Mouse (Mus musculus) skeletal muscle tissue, adult 2 months (tissue): ENCODE measurements around the gene Il1r1.

ENCODE experiments used
- DNase-seq: peaks from one replicate; pipeline ENCODE4 v3.0.0-alpha.2; 2012; ENCODE audit warnings: low read depth, low spot score

The Il1r1 gene

DNA sequence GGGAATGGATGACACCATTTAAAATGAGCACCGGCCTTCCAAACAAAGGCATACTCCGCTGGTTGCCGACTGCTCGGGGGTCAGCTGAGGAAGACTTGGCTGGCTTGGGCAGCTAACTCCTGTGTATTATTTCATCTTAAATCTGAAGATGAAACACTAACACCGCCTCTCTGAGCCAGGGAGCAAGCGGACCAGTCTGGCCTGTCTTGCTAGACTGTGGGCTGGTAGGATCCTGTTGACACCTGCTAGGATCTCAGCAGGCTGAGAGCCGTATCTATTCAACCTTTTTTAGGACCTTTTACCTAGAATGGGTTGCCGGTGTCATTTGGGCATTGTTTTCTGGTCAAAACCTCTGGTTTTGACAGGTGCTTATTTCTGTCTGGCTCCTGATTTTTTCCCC lies 92.8 kb downstream of the Il1r1 start:
- no peak for DNase-seq

DNA sequence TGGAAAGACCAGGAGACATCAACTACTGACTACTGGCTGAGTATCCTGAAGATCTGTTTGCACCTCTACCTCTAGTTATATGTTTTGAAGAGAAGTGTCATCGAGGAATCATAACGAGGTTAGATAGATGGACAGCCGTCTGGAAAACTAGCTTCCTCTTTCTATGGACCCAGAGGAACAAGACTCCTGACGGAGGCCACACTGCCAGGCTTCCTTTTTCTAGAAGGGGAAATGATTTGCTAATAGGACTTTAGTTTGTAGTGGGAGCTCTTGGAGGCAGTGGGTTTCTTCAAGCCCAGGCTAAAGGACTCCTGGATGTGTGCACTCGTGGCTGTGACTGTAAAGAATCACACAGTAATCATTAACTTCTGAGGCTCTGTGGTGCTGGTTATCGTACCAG lies 96.9 kb downstream of the Il1r1 start:
- no peak for DNase-seq

DNA sequence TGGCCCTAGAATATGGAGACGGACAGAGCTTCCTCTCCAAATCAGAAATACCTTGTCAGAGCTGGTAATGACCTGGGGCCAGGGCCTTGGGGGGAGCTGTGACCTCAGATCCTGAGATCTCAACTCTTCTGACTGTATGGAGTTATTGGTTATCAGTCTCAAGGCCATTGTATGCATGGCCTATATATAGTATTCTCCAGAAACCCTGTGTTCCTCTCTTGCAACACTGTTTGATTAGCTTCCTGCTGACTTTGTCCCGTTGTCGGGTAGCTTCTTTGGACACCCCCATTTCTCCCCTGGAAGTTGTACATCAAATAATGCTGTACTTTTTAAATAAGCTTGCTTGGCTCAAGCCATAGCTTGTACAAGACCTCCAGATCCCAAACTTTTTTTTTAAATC lies 97.7 kb downstream of the Il1r1 start:
- no peak for DNase-seq

DNA sequence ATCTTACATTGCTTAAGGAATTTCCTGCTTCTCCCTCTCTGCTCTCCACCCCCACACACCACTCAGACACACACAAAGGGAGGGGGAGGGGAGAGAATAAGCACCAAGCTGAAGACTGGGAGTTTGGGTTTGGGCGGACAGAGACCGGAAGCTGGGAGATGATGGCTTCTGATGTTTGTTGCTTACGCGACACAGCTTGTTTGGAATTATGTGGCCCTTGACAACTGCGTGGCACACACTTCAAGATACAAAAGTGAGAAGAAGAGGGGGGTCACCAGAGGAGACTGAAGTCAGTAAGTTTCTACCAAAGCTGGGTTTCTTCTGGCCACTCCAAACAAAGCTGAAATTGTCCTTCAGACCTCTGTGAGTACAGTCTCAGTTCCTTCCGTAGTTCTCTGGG lies 99.6 kb downstream of the Il1r1 start, which contains the start of gene Il1rl2:
Gene Il1rl2 (plus strand): TSS at position 154 of the 400 bp plus-strand sequence.
- DNase-seq: peak; percentile 33

DNA sequence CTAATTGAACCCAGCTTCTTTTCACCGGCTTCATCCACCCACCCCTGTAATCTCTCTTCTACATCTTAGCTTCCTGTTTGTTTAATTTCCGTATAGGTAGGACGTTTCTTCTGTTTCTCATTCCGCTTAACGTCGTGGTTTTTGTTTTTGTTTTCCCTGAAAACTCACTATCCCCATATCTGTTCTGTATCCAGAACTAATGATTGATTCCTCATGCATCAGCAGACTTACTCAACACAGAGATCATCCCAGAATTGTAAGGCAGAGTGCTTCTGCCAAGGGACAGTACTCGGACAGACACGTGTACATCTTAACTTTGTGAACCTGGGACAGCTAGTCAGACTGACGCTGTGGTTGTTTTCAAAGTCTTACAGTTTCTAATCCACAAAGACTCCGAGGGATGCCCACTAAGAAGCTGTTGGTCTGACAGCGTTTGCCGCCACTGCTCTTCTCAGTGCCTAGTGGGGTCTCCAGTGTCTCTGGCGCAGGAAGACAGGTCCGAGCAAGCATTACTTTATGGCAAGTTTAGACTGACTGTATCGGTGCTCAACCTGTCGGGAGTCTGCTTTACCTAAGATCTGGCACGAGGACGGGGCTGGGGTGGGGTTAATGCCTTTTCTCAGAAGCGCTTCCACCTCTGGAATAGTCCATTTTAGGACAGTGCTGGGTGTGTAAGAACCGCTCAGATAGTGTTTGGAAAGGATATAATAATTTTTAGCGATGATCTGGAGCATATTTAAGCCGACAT lies 100.2 kb downstream of the Il1r1 start:
- no peak for DNase-seq

DNA sequence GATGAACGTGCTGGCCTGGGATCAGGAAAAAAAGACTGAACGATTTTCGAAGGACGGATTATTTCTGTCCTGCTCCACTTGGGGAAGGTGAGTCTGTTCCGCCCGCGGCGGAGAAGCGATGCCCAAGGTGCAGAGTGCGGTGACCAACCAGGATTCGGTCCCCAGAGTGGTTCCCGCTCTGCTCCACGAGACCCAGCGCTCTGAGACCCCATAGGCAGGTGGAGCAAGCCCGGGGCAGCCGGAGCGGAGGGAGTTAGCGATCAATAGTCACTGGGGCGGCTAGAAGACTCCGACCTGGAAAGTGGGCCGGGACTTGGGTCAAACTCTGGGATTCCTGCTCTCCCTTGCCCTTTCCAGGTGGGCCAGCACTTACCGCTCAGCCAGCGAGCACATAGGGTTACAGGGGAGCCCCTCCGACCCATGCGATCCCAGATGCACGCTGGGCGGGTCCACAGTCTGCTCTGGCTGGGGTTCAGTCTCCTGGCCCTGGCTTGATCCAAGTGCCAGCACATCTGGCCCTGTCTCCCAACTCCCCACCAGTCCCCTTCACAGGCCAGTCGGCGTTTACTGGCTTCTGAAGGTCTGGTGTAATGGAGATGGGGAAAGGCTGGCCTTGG lies 100.9 kb downstream of the Il1r1 start:
- peak; percentile 17 for DNase-seq

DNA sequence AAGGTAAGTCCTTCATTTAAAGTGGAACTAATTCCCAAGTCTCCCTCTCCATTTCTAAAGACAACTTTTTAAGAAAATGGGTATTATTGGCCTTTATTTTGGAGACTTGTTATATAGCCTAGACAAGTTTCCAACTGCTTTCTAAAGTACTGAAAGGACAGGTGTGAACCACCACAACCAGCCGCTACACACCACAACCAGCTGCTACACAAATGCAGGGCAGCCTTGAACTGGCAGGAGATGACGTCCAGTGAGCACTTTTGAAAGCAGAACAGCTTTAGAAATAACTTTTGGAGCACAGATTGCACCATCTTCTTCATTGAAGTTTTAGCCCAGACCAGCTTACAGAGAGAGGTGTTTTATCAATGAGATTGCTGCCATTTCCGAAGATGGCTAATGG lies 102.7 kb downstream of the Il1r1 start:
- DNase-seq: no peak

DNA sequence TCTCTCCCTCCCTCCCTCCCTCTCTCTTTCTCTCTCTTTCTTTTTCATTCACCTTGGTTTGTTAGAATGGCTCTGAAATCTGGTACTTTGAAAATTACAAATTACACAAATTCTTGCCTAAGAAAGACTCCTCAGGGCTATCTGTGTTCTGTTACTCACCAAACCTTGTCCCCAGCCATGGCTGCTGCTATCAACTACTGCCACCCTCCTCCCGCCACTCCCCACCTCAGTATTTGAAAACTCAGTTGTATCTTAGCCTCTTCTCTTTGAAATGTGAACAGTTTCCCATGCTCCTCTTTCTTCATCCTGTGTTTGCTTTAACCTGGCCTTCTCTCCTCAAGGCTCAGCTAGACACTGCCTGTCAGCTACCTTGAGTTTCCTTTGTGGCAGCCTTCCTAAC lies 104.6 kb downstream of the Il1r1 start:
- DNase-seq: no peak

DNA sequence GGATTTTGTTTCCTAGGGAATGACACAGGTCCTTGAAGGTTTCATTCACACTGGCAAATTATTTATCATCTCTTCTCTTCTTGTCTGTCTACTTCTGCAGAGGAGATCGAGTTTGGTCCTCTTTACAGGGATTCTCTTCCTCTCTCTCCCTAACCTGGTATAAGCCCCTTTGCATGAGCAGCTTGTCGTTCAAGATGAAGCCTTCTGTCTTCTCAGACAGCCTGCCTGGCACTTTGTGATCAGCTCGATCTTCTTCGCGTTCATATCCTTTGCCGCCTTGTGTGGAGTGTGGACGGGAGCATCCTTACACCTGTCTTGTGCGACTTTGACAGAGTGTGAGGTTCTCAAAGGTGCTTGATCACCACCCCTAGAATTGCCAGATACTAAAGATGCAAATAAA lies 105.3 kb downstream of the Il1r1 start:
- no peak for DNase-seq

DNA sequence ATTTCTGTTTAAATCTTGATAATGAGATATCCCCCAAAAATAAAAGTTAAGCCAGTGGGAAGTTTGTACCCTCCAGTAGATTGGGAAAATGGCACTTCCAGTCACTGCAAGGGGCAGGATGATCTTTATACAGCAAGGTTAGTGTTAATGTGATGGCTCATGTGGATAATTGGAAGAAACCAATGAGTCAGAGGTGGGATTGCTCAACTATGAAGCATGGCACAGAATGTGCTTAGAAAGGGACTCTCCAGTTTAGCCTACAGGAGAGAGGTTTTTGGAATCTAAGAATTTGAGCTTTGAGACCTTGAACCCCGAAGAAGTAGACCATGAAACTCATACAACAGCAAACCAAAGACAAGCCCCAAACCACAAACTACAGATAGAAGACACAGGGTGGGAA lies 114.5 kb downstream of the Il1r1 start:
- no peak for DNase-seq

DNA sequence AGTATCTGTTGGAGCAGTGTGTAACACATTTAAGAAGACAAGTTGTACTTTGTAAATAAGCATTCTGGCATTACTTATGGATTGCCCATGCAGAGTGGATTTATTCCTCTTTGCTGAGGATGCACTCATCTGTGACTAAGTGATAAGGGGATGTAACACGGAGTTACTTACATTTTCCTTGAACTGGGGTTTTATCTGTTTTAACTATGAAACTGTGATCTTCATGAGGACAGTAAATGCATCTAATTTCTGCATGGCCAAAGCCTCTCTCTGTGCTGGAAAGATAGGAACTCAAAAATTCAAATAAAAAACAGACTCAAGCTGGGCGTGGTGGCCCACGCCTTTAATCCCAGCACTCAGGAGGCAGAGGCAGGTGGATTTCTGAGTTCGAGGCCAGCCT lies 115.2 kb downstream of the Il1r1 start:
- no peak for DNase-seq

DNA sequence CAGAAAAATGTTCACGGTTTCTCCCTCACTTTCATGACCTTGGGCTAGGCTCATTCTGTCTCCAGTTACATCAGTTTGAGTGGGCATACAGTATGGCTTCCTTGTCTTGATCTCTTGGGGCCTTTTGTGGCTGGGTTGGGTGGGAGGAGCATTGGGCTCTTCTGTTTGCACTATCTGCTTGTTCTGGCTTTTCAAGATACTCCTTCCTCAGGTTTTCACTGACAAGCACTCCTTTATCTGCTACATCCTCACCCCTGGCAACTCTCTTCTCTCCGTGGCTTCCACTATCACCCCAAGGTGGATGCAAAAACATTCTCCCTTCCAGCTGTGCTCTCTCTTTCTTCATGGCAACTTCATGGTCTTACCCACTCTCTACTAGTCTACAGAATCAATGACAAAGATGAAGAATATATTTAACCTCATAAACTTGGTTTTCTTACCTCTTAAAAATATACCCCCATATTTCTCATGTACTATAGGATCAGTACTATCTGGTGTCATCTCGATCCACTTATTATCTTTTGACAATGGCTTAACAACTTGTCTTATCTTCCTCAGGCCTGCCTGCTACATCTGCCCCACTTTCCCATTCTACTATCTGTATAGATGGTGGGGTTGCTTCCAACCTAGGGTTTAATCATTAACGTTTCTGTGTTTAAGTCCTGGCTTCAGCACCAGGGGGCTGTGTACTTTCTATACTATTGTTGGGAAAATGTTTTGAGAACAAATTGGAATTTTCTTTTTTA lies 127.5 kb downstream of the Il1r1 start:
- no peak for DNase-seq

DNA sequence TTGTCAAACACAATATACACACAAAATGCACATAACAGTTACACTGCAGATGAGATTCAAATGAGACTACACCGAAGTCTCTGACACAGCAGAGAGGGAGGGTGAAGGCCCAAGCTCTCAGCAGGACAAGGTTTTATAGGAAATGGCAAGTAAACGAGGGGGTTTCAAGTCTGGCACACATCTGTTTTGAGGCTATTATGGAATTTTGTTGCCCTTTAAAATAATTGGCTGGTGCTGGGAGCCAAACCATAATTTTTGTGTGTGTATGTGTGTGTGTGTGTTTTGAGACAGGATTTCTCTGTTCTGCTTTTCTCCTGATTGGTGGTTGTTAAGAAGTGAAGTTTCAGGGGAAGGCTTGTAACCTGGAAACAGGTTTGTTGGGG lies 128.0 kb downstream of the Il1r1 start:
- DNase-seq: no peak

DNA sequence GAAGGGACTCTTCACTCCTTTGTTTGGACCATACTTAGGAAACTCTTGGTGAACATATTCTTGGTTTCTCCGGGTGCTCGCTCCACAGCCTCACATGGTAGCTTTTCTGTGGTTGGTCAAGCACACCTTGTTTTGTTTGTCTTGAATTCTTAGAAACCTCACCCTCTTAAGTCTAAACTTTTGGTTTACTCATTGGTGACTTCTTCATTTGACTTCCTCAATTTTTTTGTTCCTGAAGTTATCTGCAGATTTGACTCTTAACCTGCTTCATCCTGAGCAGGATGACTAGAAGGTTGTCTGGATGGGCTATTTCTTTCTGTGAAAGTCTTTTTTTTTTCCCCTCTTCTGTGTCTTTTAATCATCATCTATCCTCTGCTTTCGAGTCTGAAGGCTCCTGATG lies 129.8 kb downstream of the Il1r1 start:
- no peak for DNase-seq

DNA sequence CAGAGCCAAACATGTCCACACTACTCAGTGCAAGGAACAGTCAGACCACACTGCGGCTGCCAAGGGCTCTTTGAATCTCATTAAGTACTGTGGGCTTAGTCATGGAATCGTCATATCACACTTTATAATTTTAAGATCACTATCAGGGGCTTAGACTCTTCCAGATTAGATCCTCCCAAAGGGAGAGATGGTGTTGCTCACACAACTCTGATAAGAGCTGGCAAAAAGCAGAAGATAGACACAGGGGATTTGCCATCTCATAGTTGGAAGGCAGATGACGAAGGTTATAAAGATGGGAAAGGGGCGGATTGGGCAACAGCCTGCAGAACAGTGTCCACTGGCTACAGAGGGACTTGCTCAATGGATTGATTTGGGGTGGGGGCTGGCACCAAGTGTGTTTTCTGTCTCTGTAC lies 130.6 kb downstream of the Il1r1 start:
- DNase-seq: peak; percentile 71

DNA sequence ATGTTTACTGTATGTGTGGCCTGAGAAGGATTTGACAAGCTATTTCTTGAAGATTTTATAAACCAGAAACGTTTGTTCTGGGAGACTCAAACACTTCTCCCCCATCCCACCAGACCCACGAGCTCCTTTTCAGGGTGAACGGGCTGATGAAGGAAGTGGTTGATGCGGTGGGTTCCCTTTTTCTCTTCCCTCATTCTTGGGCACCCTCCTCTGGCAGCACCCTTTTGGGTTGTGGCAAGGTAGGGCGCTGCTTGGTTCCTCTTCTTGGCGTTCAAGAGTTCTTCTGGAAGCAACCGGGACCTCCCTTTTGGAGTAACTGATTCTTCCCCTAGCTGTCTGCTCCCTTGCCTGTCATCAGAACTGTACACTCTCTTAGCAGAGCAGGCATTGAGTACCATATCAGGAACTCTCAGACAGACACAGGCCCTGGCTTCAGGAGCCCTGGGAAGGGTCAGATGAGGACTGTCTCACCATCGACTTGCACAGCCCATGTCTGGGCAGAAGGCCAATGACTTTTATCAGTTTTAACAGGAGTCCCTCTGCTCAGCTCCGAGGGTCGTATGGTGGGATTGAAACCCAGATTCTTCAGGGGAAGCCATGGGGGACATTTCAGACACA lies 131.1 kb downstream of the Il1r1 start:
- no peak for DNase-seq

DNA sequence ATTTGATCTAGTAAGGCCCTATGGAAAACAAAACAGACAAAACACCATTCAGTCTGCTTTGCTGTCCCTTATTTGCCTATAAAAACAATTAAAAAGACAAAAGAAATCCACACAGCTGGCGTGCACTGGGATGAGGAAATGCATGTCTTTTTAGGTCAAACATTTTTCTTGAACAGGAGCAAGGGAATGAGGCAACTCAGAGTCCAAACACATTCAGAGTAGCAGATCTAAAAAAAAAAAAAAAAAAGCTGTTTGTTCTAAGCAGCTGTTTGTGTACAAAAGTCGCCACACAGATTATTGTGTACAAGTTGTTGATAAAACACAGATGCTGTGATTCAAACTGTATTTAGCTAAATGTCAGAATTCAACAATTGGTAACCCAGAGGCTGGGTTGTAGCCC lies 133.0 kb downstream of the Il1r1 start:
- no peak for DNase-seq

DNA sequence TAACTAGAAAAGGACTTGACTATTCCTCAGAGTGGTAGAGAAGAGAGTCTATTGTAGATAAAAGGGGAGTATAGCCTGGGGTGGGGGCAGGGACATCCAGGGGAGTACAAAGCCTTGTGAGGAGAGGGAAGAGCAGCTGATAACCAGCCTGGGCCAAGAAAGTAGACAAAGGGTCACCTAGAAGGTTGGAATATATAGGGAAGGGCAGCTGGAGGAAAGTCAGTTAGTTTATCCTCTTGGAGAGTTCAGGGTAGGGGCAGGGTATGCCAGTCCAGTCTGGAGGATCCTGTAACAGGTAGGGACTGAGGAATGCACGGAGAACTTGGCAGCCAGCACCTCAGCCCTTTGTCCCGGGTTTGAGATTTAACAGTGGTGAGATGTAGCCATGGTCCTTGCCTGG lies 133.5 kb downstream of the Il1r1 start:
- no peak for DNase-seq

DNA sequence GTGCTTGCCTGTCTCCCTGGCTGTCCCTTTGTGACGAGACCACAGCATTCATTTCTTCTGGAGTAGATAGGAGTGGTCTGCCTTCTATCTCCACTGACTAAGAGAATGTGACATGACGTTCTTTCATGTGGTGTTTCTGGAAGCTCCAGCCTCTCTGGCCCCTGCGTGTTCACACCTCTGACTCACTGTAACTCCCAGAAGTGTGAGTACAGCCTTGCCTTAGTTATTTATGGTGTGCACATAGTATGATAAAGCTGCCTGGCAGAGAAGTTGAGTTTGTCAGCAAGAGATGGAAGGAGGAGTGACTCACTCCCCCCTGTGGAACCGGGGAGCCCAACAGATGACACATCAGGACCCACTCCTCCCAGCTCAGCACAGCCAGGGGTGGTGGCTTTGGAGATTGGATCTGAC lies 133.9 kb downstream of the Il1r1 start:
- DNase-seq: peak; percentile 77

DNA sequence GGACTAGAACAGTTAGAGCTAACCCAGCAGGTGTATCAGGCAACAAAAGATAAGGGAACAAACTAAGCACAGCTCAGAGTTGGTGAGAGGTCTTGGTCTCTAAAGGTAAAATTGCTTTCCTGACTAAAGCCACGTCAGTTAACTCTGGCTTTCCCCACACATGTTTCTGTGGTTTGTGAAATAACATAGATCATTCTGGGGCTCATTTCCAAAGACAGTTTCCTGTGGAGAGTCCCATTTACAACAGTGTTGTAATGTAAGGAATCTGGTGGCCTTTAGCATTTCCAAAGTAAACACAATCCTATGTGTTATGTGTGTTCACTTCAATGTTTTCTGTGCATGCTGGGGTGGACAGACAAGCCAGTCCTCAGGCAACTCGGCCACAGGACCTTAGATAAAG lies 134.9 kb downstream of the Il1r1 start:
- DNase-seq: no peak

DNA sequence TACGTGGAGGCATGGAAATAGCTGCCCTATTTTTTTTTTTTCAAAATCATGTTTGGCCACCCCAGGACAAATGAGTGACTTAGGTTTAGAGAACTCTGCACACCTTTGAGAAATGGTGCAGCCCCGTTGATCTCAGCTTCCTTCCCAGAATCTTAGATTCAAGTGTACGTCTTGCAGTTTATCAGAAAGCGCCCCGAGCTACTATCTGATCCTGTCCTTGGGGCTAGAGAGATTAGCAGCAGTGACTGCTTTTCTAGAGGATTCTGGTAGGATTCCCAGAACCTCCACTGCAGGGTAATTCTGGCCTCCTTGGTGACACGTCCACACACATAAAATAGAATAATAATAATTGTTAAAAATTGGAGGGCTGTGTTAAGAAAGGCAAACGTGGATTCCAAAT lies 136.1 kb downstream of the Il1r1 start:
- no peak for DNase-seq

DNA sequence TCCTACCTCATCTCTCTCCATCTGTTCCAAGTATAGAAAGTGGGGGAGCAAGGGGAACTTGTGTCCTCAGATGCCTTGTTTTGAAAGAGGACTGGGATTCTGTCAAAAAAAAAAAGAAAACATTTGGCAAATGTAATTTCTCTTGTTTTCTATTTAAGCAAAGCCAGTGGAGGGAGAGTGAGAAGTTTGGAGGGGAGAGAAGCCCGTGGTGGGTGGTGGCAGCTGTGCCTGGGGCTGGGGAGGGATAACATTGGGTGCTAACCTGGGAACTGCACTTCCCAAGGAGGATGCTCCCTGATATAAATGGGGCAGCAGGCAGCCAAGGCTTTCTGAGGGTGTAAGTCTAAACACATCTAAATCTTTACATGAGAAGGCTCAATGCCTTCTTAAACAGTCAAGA lies 136.7 kb downstream of the Il1r1 start:
- DNase-seq: no peak
